Mouse (Mus musculus) olfactory bulb, adult 2 months (tissue): ENCODE results near the gene Esr1.
"Not testable (repeated sequence)": the region's sequence is repeated elsewhere in the genome, so short reads cannot be mapped to it uniquely, and the experiment has no call there.

Experiments used
- CTCF ChIP-seq: fragments of 200-500 bp; IDR thresholded peaks from 2 replicates; pipeline ENCODE4 v1.5.1; 2012; ENCODE audit warnings: low read depth, mild to moderate bottlenecking, low read length, moderate library complexity; ENCODE audit not compliant: insufficient read depth
- POLR2A ChIP-seq: fragments of 200-500 bp; IDR thresholded peaks from 2 replicates; pipeline ENCODE4 v1.6.1; 2012; ENCODE audit warnings: mild to moderate bottlenecking, low read depth, low read length, moderate library complexity; ENCODE audit not compliant: insufficient read depth

GRCm38 (mm10) chr10:4674983-4675592 is 63.7 kb downstream of the Esr1 start:
- TF ChIP-seq CTCF, POLR2A: not testable (repeated sequence)
